19 mouse cellular contexts compared by ENCODE assay signal in the genomic region with DNA sequence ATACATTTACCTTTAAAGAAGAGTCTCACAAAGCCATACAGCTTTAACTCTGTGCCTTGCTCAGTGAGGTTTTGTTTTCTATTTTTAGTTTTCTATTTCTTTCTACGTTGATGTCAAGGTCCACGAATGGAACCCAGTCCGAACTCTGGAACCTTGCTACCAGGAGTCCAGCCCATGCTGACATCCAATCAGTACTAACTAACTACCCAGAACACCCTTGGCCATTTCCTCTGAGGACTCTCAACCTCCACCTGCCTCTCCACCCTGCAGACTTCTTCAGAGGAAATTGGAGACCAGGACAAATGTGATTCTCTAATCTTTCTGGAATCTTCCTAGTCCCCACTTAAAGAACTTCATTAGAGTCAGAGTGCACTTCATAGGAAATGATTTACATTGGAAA.
DNase-seq lines count a peak whose midpoint lies in the region; ATAC-seq and TF ChIP-seq lines count a peak whose summit lies in the region.
"Had no signal": no experiment of that assay in that cellular context is flagged by ENCODE, and none has a peak within 500 bp of the region (broad histone marks: within the 10 kb centered on the region; RNA-seq: fewer than 3 reads in every experiment).

No protein-coding gene starts in this region.

- H3K9ac ChIP-seq in heart, embryonic 15.5 days = no peak overlapping the region
- no peak overlapping the region for H3K9ac ChIP-seq in liver, postnatal 0 days (replicated peaks)
- H3K9ac ChIP-seq in liver, embryonic 12.5 days = no peak overlapping the region
- H3K9ac ChIP-seq: forebrain, embryonic 12.5 days; neural tube, embryonic 15.5 days had no signal

- ATAC-seq in heart, embryonic 15.5 days (replicated peaks; ENCODE audit: insufficient number of reproducible peaks, insufficient read depth, low FRiP score, low read depth) = no peak
- 0 out of 2 replicates have a peak, but pooled peaks have one; percentile 35 for ATAC-seq in liver, postnatal 0 days
- ATAC-seq in liver, embryonic 12.5 days = no peak
- ATAC-seq: hindbrain, postnatal 0 days; Patski had no signal

- H3K4me1 ChIP-seq in heart, embryonic 15.5 days (replicated peaks) = peaks cover 20% of the 10 kb centered on the region
- peaks cover 25% of the 10 kb centered on the region for H3K4me1 ChIP-seq in liver, postnatal 0 days (ENCODE audit: insufficient read depth)
- H3K4me1 ChIP-seq in liver, embryonic 12.5 days = peaks cover 53% of the 10 kb centered on the region

- no peak for TF ChIP-seq EP300 in liver, postnatal 0 days (IDR thresholded peaks at IDR 0.05; ENCODE audit: low read depth)

- no peaks in the 10 kb centered on the region for H3K9me3 ChIP-seq in heart, embryonic 15.5 days (replicated peaks)
- H3K9me3 ChIP-seq in liver, postnatal 0 days (ENCODE audit: low read length) = no peaks in the 10 kb centered on the region
- H3K9me3 ChIP-seq in liver, embryonic 12.5 days (replicated peaks) = no peaks in the 10 kb centered on the region
- H3K9me3 ChIP-seq: forebrain, embryonic 12.5 days; neural tube, embryonic 15.5 days had no signal

- no peaks in the 10 kb centered on the region for H3K27me3 ChIP-seq in heart, embryonic 15.5 days
- H3K27me3 ChIP-seq in liver, postnatal 0 days (ENCODE audit: insufficient read depth, low read length) = no peaks in the 10 kb centered on the region
- no peaks in the 10 kb centered on the region for H3K27me3 ChIP-seq in liver, embryonic 12.5 days (replicated peaks)
- H3K27me3 ChIP-seq: forebrain, embryonic 12.5 days; neural tube, embryonic 15.5 days; Patski had no signal

- DNase-seq in heart, adult 9 months (ENCODE audit: low spot score in 2 of 2) = no peak
- DNase-seq in liver, postnatal 0 days = no peak
- DNase-seq in kidney, adult 8-10 months = peak; percentile 67 to 83
- DNase-seq in kidney, postnatal 14 days = peak; percentile 51
- DNase-seq in cerebellum, adult 9-11 months = no peak
- no peak for DNase-seq in layer of hippocampus, postnatal 14 days (ENCODE audit: low spot score in 2 of 2)
- DNase-seq: cerebellum, postnatal 14 days; embryo, embryonic 11 days; lung, adult 18-20 months; midbrain, embryonic 14.5 days; thymus, postnatal 4 days had no signal

- H3K27ac ChIP-seq in heart, embryonic 15.5 days = peak overlapping the region; percentile 57; the same call in 1 of the 2 replicates
- H3K27ac ChIP-seq in liver, postnatal 0 days (ENCODE audit: low read depth) = 0 out of 2 replicates have a peak overlapping the region, but pooled peaks have one; percentile 8
- no peak overlapping the region for H3K27ac ChIP-seq in liver, embryonic 12.5 days
- H3K27ac ChIP-seq: forebrain, embryonic 12.5 days; hindbrain, postnatal 0 days; layer of hippocampus, adult 2 months; neural tube, embryonic 15.5 days had no signal

- no peaks in the 10 kb centered on the region for H3K36me3 ChIP-seq in heart, embryonic 15.5 days
- H3K36me3 ChIP-seq in liver, postnatal 0 days (replicated peaks; ENCODE audit: insufficient read depth, low read length) = no peaks in the 10 kb centered on the region
- no peaks in the 10 kb centered on the region for H3K36me3 ChIP-seq in liver, embryonic 12.5 days
- H3K36me3 ChIP-seq: forebrain, embryonic 12.5 days; neural tube, embryonic 15.5 days had no signal

- whole genome bisulfite sequencing in heart, embryonic 15.5 days = 48% methylated on average over 3 of the region's 3 CpGs
- 45% methylated on average over 3 of the region's 3 CpGs for WGBS in liver, postnatal 0 days (ENCODE audit: insufficient replicate concordance)
- 65% methylated on average over 3 of the region's 3 CpGs for WGBS in liver, embryonic 12.5 days (ENCODE audit: insufficient replicate concordance)

- no peak overlapping the region for H3K4me2 ChIP-seq in heart, embryonic 15.5 days
- no peak overlapping the region for H3K4me2 ChIP-seq in liver, postnatal 0 days (ENCODE audit: low read depth, low read length)
- no peak overlapping the region for H3K4me2 ChIP-seq in liver, embryonic 12.5 days
- H3K4me2 ChIP-seq: forebrain, embryonic 12.5 days; neural tube, embryonic 15.5 days had no signal

- no peak for TF ChIP-seq CTCF in liver, postnatal 0 days (IDR thresholded peaks at IDR 0.05; ENCODE audit: low read depth)

- H3K4me3 ChIP-seq in heart, embryonic 15.5 days = no peak overlapping the region
- no peak overlapping the region for H3K4me3 ChIP-seq in liver, postnatal 0 days (ENCODE audit: low read depth, low read length)
- no peak overlapping the region for H3K4me3 ChIP-seq in liver, embryonic 12.5 days
- H3K4me3 ChIP-seq: forebrain, embryonic 12.5 days; layer of hippocampus, adult 2 months; myocyte; neural tube, embryonic 15.5 days had no signal

Comparison
In these comparisons a context has a peak if more than half of its experiments do, and no peak if none do; other contexts are left out.
1. DNase-seq: peak in kidney, adult 8-10 months (2 of 2) and kidney, postnatal 14 days (single experiment); none in heart, adult 9 months (0 of 2), liver, postnatal 0 days (single experiment), cerebellum, adult 9-11 months (single experiment) and layer of hippocampus, postnatal 14 days (0 of 2).